Mouse (Mus musculus) layer of hippocampus, postnatal 25 days (tissue): Measurements from ENCODE around the gene Ror1. TPM values are rescaled to one million over a fixed set of nuclear protein-coding genes. Genes with fewer than 3 reads are reported as not detected.

Source experiments
- DNase-seq, 2 experiments: peaks; one replicate each; pipeline ENCODE4 v3.0.0; 2022; ENCODE audit warnings: mixed read lengths in 2 of 2, low spot score in 1 of 2; ENCODE audit errors: extremely low spot score in 1 of 2
- total RNA-seq, 2 experiments: library from RNA; stranded (reverse); gene quantifications; 2 replicates each; pipeline ENCODE4 v1.2.3; 2021

Ror1 gene
- total RNA-seq, 2 experiments from 2014 or later, result 4.1 to 4.6 TPM

GRCm38 (mm10) chr4:100369541-100370174, 274.1 kb downstream of the Ror1 start:
- DNase-seq, result no peak

DNA sequence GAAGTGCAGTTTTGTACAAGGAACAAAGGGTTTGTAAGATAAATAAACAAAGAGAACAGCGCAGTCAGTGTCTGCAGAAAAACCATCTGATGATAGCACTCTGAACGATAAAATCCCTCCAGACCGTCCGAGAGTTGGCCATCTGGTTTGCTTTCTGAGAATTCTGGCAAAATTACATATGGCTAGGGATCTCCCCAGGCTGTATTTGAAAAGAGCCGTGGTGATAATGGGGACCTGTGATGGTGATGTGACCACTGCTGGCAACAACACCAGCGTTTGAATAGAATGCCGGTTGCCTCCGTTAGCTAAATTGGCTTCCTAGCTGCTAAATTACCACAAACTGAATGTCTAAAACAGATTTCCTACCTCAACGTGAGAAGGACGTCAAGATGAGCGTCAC, 277.2 kb downstream of the Ror1 start:
- no peak for DNase-seq

GRCm38 (mm10) chr4:100373780-100374179, 278.2 kb downstream of the Ror1 start:
- no peak for DNase-seq

GRCm38 (mm10) chr4:100375286-100375685, 279.7 kb downstream of the Ror1 start:
- no peak for DNase-seq

- DNase-seq, result no peak
Measured at GRCm38 (mm10) chr4:100376163-100376562, 280.6 kb downstream of the Ror1 start.

GRCm38 (mm10) chr4:100377231-100377630, 281.6 kb downstream of the Ror1 start:
- DNase-seq, result no peak

- no peak for DNase-seq
Measured at GRCm38 (mm10) chr4:100377996-100378395, 282.4 kb downstream of the Ror1 start.

- no peak for DNase-seq
Measured at GRCm38 (mm10) chr4:100381760-100382159, 286.2 kb downstream of the Ror1 start.

- DNase-seq, result no peak
Measured at GRCm38 (mm10) chr4:100386272-100386988, 290.8 kb downstream of the Ror1 start.

- DNase-seq, result no peak
Measured at GRCm38 (mm10) chr4:100390436-100390835, 294.8 kb downstream of the Ror1 start.

- no peak for DNase-seq
Measured at GRCm38 (mm10) chr4:100391021-100391420, 295.4 kb downstream of the Ror1 start.

DNA sequence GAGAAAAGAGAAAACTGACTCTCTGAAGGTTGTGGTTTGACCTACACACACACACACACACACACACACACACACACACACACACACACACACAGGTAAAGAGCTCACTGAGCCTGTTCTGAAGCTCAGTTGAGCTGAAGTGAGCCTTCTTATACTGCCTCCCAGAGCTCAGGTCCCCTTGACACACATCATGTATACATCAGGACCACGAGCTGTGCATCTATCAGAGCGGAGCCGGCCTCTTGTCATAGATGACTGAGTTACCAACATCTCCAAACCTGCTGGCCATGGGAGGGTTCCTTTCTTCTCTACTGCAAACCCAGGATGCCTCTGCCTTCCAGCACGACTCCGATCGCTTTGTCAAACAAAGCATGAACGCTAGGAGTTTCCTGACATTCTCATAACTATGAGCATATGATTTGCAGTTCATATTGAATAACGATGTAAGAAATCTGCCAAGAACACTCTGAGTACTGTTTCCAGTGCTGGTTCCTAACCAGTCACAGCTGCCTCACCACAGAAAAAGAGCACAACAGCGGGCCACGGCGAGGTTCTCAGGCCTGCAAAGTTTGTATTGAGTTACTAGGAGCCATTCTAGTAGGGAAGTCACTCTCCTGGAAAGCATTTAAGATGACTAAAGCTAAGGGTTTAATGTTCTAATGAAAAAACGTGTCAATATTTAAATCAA, 297.9 kb downstream of the Ror1 start:
- DNase-seq, result no peak

DNA sequence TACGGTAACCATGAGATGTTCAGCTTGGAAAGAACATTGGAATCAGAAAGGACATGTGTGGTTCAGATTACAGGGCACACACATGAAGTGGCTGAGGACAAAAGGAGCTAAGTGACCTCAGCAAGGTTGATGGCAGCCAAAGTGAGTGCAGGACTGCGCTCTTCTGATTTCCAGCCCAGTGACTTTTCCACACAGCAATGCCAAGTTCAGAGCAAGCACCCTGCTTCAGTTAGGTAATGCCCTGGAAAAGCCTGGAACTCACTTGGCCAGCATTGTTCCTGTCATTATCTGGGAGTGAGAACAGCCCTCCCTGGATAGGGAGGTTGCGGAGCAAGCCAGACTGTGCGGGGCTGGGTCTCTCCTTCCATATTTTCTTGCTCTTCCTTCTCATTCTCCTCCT, 299.8 kb downstream of the Ror1 start:
- DNase-seq, result no peak

GRCm38 (mm10) chr4:100398079-100398478, 302.5 kb downstream of the Ror1 start:
- no peak for DNase-seq

- no peak for DNase-seq
Measured at GRCm38 (mm10) chr4:100401078-100401477, 305.5 kb downstream of the Ror1 start.

DNA sequence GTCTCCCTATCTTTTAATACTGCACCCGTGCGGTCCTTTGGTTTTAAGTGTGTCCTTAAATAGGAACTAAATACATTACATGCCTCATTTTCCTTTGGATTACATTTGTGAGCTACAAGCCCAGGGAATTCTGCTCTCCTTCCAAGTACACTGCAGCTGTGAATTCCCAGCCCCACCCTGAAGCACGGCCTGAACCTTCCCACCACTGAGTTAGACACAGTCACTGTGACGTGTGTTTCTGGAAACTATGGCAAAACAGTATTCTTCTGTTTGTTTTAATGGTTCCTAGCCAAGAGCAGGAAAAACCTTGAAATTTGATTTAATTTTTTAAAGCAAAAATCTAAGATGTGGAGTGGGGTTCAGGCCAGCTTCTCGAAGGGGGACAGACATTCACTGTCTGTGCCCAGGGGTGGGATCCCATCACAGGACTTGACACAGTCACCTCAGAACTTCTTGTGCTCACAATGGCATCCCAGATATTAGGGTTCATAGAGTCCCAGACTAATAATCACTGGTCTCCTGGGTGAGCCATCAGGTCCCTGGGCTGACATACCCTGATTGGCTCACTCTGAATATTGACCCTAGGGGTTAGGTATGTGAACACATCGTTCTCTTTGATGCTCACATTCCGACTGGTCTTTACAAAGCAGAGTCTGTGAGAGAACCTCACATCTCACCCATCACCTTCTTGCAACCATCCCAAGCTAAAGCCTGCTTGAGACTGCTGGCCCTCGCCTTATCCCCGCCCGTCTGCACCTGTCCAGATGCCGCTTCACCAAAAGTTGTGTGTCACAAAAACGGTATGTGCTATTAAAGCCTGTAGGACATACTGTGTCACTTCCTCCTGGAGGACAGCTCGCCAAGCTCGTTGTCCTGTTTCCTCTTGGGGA, 306.2 kb downstream of the Ror1 start:
- DNase-seq, result no peak

GRCm38 (mm10) chr4:100407261-100407874, 311.8 kb downstream of the Ror1 start:
- peak; percentile 60 to 89 for DNase-seq

- DNase-seq, result no peak
Measured at GRCm38 (mm10) chr4:100409521-100409920, 313.9 kb downstream of the Ror1 start.

GRCm38 (mm10) chr4:100411841-100412539, 316.4 kb downstream of the Ror1 start:
- no peak for DNase-seq

GRCm38 (mm10) chr4:100422756-100423155, 327.2 kb downstream of the Ror1 start:
- no peak for DNase-seq
